Mouse (Mus musculus) lung, postnatal 0 days (tissue): ENCODE data around the gene Pdlim7.

ENCODE experiments used
- CTCF ChIP-seq: IDR thresholded peaks from 2 replicates; pipeline ENCODE4 v1.5.1; 2016; ENCODE audit warnings: antibody characterized with exemption, mild to moderate bottlenecking
- EP300 ChIP-seq: IDR thresholded peaks from 2 replicates; pipeline ENCODE4 v1.6.1; 2016; ENCODE audit warnings: antibody characterized with exemption, mild to moderate bottlenecking, control low read depth

DNA sequence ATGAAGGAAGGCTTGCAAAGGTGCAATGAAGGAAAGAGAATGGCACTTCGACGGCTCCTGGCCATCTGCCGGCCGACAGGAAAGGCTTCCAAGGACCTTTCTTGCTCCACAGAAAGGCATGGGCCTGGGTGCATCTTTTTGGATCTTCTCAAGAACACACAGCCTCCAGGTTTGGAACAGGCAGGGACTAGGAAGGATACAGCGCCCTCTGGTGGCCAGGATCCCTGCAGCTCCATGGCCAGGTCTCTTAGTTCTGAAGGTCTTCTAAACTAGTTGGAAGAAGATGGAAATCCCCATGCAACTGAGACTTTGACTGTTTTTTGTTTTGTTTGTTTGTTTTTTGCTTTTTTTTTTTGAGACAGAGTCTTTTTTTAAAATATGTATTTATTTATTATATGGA is 3.5 kb upstream of the Pdlim7 start:
- TF ChIP-seq CTCF (peak; percentile 92), EP300 (no peak)
